Mouse (Mus musculus) heart, adult 2 months (tissue): Measurements from ENCODE around the gene Vangl1.

Source experiments
- CTCF ChIP-seq: fragments of 200-600 bp; IDR thresholded peaks from 2 replicates; pipeline ENCODE4 v1.8.1; 2022; ENCODE audit warnings: antibody characterized with exemption, mild to moderate bottlenecking, moderate library complexity
- POLR2A ChIP-seq: fragments of 200-500 bp; IDR thresholded peaks from 2 replicates; pipeline ENCODE4 v1.6.1; 2011; ENCODE audit warnings: mild to moderate bottlenecking, low read depth, low read length, control low read depth; ENCODE audit not compliant: insufficient read depth

GRCm38 (mm10) chr3:102253554-102253953 lies 49.1 kb upstream of the Vangl1 start:
- TF ChIP-seq CTCF (no peak), POLR2A (no peak)
